Mouse (Mus musculus): ENCODE measurements around the gene Adgrg1. TPM values are rescaled to one million over a fixed set of nuclear protein-coding genes. Genes with fewer than 3 reads are reported as not detected.

Adgrg1 gene
- total RNA-seq, 2 experiments from 2014 or later: 48.8 to 140 TPM

- no peak for ATAC-seq (replicated peaks; ENCODE audit: poor library complexity)
These were observed 765 bp upstream of the Adgrg1 start for GRCm38 (mm10) chr8:94973786-94974185.

GRCm38 (mm10) chr8:94976651-94977417 is 2.3 kb downstream of the Adgrg1 start:
- peak; percentile 35 for ATAC-seq (replicated peaks; ENCODE audit: poor library complexity)

GRCm38 (mm10) chr8:94978131-94978530 is 3.6 kb downstream of the Adgrg1 start:
- ATAC-seq (replicated peaks; ENCODE audit: poor library complexity): no peak

- ATAC-seq (replicated peaks; ENCODE audit: poor library complexity): peak; percentile 12
These were observed 4.2 kb downstream of the Adgrg1 start for GRCm38 (mm10) chr8:94978593-94979319.

GRCm38 (mm10) chr8:94980176-94980575 is 5.6 kb downstream of the Adgrg1 start:
- ATAC-seq (replicated peaks; ENCODE audit: poor library complexity): no peak

GRCm38 (mm10) chr8:94980976-94981375 is 6.4 kb downstream of the Adgrg1 start:
- no peak for ATAC-seq (replicated peaks; ENCODE audit: poor library complexity)

- no peak for ATAC-seq (replicated peaks; ENCODE audit: poor library complexity)
These were observed 7.3 kb downstream of the Adgrg1 start for GRCm38 (mm10) chr8:94981848-94982247.

- ATAC-seq (replicated peaks; ENCODE audit: poor library complexity): 0 out of 2 replicates have a peak, but pooled peaks have one; percentile 5
These were observed 8.6 kb downstream of the Adgrg1 start for GRCm38 (mm10) chr8:94983146-94983545.

GRCm38 (mm10) chr8:94983881-94984516 is 9.4 kb downstream of the Adgrg1 start:
- peak; percentile 60 for ATAC-seq (replicated peaks; ENCODE audit: poor library complexity)

- ATAC-seq (replicated peaks; ENCODE audit: poor library complexity): peak; percentile 56
These were observed 10.5 kb downstream of the Adgrg1 start for GRCm38 (mm10) chr8:94985023-94985422.

- ATAC-seq (replicated peaks; ENCODE audit: poor library complexity): peak; percentile 13; the same call in 1 of the 2 replicates
These were observed 12.1 kb downstream of the Adgrg1 start for GRCm38 (mm10) chr8:94986676-94987075.

- ATAC-seq (replicated peaks; ENCODE audit: poor library complexity): no peak
These were observed 13.0 kb downstream of the Adgrg1 start for GRCm38 (mm10) chr8:94987553-94987952.

- no peak for ATAC-seq (replicated peaks; ENCODE audit: poor library complexity)
These were observed 14.1 kb downstream of the Adgrg1 start for GRCm38 (mm10) chr8:94988619-94989018.

GRCm38 (mm10) chr8:94989711-94990110 is 15.2 kb downstream of the Adgrg1 start:
- no peak for ATAC-seq (replicated peaks; ENCODE audit: poor library complexity)

GRCm38 (mm10) chr8:94990598-94991453 is 16.3 kb downstream of the Adgrg1 start:
- ATAC-seq (replicated peaks; ENCODE audit: poor library complexity): peak; percentile 26

- ATAC-seq (replicated peaks; ENCODE audit: poor library complexity): 0 out of 2 replicates have a peak, but pooled peaks have one; percentile 10
These were observed 17.0 kb downstream of the Adgrg1 start for GRCm38 (mm10) chr8:94991454-94991994.

GRCm38 (mm10) chr8:94992010-94992409 is 17.5 kb downstream of the Adgrg1 start:
- ATAC-seq (replicated peaks; ENCODE audit: poor library complexity): no peak

GRCm38 (mm10) chr8:94992534-94992933 is 18.0 kb downstream of the Adgrg1 start:
- ATAC-seq (replicated peaks; ENCODE audit: poor library complexity): no peak

GRCm38 (mm10) chr8:94992996-94993724 is 18.6 kb downstream of the Adgrg1 start:
- no peak for ATAC-seq (replicated peaks; ENCODE audit: poor library complexity)

GRCm38 (mm10) chr8:94994006-94994405 is 19.5 kb downstream of the Adgrg1 start:
- no peak for ATAC-seq (replicated peaks; ENCODE audit: poor library complexity)
